Mouse (Mus musculus): ENCODE results near the gene Arhgap10.
"Not testable (repeated sequence)": the region's sequence is repeated elsewhere in the genome, so short reads cannot be mapped to it uniquely, and the experiment has no call there.

The Arhgap10 gene

DNA sequence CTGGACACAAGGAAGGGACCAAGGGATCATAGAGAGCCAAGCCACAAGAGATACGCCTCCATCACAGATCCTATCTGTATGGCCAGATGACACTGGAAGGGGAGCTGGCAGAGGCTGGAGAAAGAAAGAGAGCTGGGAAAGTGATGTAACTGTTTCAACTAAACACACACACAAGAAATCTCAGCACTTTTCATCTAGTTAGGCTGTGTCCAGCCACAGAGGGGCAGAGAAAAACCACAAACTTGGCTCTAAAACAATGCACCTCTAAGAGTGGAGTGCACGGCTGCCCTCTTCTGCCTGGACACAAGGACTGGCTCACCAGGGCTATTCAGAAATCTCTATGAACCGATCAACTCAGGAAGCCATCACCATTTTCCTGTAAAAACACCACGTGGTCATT lies 175.6 kb downstream of the Arhgap10 start:
- peak; percentile 73 for DNase-seq (ENCODE audit: low spot score)

DNA sequence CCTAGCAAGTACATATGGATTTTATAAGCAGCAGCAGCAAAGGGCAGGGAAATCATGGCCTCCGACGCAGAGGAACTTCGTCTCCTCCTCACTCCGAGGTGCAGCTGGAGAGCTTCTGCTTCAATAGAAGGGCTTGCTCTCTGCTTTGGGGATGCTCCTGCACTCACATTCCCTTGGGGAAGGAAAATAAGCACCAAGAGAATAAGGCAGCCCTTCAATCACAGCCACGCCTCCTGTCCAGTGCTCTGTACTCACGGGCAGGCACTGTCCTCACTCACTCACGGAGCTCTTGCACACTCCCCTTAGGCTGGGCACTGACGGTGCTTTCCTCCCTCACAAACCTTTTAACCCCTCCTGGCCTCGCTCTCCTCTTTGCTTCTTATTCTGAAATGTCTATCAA lies 176.4 kb downstream of the Arhgap10 start:
- no peak for DNase-seq (ENCODE audit: low spot score)

DNA sequence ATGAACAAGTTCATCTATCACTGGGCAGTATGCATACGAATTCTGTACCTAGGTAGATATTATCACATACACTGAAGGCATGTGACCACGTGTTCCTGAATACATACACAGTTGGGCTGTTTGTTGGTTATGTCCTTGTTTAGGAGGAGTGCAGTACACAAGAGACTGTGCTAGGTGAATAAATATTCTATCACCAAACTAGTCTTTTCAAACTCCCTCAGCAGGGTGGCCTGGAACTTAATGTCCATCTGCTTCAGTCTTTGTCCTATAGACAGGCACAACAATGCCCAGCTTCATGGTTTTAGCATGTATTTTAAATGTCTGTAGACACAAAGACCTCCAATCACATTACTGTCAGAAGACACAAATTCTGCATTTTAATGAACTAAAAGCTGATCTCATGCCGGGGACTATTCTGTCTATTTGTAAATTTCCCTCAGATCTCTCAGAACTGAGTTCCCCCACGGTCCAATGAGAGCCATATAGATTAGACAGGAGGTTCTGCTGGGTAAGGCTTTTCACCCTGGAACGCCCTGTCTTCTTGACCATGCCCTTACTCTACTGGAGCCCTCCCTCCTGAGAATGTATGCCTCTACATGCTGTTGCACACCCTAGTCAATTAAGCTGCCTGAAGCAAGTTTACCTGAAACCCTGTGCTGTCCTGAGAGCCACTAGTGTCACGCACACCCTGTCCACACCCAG lies 177.6 kb downstream of the Arhgap10 start:
- DNase-seq (ENCODE audit: low spot score) = no peak

DNA sequence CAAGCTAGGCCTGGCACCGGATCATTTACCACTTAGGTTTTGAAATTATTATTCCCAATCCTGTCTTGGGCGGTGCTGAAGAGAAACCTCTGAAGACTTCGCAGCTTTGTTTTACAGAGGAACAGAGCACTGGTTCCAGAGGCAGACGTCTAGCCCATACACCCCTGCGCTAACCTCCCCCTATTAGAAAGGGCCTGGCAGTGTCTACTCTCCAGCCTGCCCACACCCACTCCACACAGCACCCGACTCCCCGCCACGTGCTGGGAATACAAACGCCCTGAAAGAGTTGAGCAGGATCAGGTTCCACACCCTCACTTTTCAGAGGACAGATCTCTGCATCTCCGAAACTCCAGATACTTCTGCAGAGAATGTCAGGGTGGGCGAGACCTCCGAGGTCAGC lies 180.5 kb downstream of the Arhgap10 start:
- no peak for DNase-seq (ENCODE audit: low spot score)

DNA sequence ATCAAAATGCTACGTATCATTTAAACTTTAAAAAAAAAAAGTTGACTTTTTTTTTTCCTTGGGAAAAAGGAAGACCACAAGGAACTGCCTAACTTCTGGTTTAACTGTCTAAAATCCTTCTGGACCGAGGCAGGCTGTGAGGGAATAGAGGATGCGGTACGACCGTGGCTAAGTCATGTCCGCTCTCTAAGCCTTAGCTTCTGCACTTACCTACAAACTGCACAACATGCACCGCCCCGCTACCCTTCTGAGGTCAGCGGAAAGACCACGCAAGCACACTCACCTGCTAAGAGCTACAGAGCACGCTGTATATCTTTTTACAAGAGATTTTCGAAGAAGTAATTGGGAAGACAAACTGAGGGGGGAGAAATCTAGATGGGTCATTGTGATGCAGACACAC lies 186.6 kb downstream of the Arhgap10 start:
- no peak for DNase-seq (ENCODE audit: low spot score)

DNA sequence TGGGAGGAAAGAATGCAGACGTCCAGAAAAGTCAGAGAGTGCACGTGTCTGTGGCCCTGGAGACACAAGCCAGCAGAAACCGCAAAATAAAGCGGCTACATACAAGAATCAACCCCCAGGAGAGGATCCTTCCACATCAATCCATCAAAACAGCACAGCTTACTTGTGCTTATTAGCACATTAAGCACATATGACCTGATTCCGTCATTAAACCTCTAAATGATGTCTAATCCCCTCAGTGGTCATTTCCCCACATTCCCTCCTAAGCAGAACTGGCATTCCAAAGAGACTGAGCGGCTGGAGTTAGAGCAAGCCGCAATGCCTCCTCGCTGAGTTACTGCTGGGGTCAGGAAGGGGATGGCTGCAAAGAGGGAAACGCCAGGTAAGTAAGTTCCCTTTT lies 187.4 kb downstream of the Arhgap10 start:
- DNase-seq (ENCODE audit: low spot score) = no peak

DNA sequence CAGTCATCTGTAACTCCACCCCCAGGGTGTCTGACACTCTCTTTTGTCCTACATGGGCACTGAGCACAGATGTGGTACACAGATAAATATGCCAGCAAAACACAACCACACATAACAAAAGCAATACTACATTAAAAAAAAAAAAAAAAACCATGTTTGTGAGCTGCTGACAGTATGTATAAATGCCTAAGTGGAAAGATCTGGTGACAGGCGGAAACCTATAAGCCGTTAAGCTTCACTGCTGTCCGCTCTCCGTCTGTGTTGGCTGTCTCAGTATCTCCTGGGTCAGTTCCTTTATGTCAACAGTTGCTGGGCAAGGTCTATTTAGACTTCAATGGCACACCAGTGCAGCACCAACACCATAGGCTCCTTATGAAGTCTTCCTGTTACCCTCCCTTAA lies 188.0 kb downstream of the Arhgap10 start:
- DNase-seq (ENCODE audit: low spot score) = no peak

DNA sequence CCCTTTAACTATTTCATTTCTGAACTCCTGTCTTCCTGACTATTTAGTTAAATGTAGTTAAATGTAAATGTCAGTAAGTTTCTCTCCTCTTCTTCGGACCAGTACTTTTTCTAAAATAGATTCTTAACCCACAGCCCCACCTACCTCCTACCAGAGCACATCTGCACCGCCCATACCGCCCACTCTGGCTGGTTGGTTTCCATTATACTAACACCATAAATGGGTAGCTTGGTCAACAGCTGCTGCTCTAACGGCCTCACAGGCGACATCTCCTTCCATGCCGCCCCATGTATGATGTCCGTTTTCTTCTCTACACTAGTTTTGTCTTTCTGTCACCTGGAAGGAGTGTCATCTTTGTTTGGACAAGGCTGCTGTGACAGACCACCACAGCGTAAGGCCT lies 189.3 kb downstream of the Arhgap10 start:
- no peak for DNase-seq (ENCODE audit: low spot score)

DNA sequence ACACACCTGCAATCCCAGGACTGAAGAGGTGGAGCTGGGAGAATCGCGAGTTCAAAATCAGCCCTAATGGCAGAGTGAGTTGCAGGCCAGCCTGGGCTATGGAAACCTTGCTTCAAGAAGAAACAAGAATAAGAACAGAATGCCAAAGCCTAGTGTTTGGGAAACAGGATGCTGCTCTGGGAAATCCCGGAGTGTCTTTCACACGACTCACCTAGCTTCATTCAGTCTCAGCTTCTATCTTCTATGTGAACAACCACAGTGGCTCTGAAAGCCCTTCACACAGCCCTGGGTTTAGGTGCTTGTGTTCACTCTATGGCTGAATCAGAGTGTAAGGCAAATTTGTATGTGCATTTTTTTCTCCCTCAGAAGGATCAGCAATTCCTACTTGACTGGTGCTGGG lies 190.4 kb downstream of the Arhgap10 start:
- DNase-seq (ENCODE audit: low spot score) = no peak

DNA sequence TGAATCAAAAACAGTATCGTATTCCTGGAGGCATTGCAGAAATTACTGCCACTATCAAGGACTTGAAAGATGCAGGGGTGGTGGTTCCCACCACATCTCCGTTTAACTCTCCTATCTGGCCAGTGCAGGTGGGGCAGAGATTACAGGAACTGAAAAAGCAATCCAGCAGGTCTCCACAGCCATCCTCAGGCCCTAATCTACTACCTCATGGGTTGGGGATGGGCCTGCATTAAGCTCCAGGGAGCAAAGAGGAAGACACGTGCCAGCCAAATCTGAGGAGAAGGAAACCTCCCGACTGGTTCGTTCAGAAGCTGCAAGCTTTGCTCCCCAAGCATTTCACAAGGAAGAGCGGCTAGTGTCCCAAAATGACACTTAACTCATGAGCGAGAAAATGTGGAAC lies 195.0 kb downstream of the Arhgap10 start:
- not testable (repeated sequence) for DNase-seq (ENCODE audit: low spot score)

DNA sequence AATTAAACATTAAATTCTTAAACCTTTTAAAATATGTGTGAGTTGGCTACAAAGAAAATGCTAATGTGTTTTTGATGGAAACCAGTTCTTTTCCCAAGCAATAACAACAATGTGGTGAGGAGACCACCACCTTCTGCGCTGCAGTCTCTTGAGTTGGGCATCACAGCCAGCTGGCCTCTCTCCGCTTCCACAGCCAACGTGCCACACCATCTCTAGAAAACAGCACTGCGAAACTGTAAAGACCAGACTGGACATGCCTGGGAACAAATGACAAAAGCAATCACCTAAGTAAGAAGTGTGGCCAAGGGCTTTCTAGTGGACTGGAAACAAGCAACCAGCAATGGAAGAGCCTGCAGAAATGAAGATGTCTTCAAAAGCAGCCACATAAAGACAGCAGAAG lies 195.9 kb downstream of the Arhgap10 start:
- DNase-seq (ENCODE audit: low spot score) = no peak

DNA sequence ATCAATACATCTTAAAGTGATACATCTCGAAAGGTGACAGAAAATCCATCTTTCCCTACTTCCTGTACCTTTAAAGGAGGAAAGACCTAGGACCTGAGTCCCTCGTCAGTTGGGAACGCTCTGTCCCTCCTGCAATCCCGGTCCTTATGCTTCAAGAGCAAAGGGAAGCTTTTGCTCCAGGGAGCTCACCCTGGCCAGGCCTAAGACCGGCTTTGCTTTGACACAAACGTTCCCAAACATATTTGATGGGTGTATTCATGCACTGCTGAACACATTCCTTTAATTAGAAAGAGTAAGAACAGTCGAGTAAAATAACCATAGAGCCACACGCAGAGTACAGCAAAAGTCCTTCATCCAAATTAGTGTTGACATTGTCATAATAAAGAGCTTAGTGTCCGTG lies 199.2 kb downstream of the Arhgap10 start:
- DNase-seq (ENCODE audit: low spot score) = no peak

DNA sequence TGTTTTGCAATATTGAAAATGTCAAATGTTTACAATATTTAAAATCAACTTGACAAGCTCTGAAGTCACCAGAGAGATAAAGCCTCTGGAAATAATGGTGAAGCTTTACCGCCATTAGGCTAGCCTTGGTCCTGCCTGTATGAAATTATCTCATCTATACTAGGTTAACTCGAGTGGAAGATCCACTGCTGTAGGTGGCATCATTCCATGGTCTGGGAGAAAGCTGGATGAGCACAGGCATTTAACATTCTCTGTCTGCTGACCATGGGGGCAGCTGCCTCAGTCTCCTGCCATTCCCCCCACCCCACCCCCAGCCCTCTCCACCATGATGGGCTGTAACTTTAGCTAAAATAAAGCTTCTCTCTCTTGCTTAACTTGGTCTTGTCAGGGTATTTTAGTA lies 200.0 kb downstream of the Arhgap10 start:
- no peak for DNase-seq (ENCODE audit: low spot score)

DNA sequence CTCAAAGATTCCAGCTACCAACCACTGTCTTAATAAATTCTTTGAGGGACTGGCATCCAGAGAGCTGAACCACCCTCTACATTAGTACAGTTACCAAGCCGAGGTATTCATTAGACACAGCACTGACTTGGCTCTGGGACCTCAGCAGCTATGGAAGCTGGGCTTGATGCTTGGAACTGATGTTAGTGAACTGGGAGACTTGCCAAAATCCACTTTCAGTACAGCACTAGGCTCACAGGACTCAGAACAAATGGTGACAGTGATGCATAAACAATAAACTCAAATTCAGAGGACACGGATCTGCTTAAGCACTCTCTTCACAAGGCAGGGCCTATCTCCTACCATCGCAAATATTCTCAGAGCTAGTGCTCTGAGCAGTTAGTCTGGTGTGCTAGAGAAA lies 204.8 kb downstream of the Arhgap10 start:
- DNase-seq (ENCODE audit: low spot score) = peak; percentile 39

DNA sequence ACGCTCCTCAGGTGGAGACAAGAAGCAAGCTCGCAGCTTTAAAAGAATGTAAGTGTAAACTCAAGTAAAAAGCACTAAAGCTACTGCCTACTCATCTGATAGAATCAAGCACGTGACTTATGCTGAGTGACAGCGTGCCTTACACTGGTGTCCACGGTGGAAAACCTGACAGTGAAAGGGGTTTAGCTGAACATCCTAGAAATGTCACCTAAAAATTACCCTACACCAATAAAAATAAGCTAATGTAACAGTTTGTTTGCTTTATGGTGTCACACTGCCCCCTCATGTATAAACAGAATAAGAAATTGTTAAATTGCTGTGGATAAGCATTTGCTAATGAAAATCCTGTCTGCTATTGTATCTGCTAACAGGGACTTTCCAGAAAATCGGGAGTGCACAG lies 206.0 kb downstream of the Arhgap10 start:
- DNase-seq (ENCODE audit: low spot score) = peak; percentile 16

DNA sequence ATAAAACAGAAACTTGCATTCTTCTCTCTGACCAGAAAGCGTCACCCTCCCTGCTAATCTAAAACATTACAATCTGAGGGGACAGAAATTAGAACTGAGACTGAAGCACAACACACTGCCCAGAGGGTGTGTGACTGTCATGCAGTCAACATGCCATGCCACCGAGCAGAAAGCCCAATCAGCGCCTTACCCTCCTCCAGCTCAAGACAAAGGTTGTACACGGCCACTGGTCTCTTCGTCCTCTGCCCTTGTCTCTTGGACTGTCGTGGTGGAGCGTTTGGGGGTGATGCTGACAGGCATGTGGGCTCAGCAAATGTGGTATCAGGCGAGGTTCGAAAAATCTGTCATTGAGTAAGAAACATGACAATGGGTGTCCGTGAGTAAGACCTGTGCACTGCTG lies 207.2 kb downstream of the Arhgap10 start:
- no peak for DNase-seq (ENCODE audit: low spot score)

DNA sequence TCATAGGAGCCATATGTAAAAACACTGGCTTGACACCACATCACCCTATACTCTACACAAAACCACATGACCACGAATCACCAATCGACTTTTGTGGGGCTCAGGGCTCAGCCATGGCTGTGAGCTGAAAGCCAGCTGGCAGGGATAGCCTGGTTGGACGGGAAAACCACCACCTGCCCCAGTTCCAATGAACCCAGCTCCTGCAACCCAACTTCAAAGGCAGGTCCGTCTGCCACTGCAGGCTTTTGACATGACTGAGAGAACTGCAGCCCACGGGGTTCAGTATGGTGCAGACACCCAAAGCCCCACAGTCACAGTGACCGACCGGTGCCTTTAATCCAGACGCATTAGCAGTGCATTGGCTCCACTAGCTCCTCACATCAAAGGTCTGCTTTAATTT lies 207.7 kb downstream of the Arhgap10 start:
- no peak for DNase-seq (ENCODE audit: low spot score)

DNA sequence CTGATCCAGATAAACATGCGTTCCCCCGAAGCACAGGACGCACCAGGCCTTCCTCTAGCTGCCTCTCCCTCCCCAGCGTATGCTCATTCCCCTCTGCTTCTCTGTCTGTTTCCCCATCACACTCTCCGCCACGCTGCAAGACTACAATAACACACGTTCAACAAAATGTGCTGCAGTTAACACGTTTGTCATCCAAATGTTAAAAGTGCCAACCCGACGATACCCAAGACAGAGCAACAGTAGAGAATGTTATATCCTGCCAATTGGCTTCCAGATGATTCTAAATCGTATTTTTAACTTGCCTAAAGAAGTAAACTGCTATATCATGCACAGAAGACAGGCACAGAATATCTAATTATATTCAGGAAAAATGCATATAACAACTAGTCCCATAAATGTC lies 223.2 kb downstream of the Arhgap10 start:
- no peak for DNase-seq (ENCODE audit: low spot score)

DNA sequence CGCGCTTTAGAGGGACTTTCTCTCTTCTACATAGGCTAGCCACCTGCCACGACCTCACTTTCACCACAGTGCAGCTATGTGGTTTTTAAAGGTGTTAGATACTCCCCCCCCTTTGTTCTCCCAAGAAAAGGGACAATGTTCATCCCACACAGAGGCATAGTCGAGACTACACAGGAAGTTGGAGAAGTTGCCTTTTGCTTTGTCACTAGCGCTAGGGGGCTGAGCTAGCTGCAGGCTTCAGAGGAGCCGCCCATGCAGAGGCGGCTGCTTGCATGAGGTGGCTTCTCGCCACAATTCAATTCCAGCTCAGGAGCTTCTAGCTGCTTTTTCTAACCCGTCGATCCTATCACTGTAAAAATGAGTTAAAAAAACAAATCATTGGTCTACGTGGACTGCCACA lies 225.1 kb downstream of the Arhgap10 start:
- DNase-seq (ENCODE audit: low spot score) = no peak

DNA sequence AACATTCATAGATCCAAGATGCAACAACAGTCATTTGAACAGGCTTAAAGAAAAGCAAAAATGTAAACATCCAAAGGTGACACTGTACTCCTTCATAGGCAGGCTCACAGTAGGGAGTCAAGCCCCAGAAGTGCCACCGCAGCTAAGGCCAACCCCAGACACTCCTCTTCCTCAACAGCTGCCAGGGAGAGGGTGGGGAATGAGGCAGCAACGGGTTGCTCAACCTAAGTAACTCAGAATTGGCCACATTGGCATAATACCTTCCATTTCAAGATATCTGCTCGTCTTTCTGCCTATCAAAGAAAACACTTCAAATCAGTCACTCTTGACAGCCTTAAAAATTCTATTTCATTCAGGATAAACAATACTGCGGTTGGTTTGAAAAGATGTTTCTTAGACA lies 225.6 kb downstream of the Arhgap10 start:
- no peak for DNase-seq (ENCODE audit: low spot score)

DNA sequence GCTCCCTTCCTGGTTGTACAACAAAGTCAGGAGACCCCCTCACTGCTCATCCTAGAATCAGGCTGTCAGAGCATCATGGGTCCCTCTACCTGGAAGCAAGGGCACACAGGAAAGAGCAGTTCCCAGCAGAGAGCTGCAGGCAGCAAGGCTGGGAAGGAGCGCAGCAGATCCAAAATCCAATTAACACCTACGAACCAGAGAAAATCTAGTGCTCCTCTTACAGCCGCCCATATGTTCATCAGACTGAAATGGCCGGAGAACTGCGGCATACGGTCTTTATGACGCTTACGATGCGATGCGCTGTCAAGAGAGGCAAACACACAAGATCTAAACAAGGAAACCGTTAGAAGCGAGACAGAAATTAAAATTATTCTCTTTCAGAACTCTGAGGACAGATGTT lies 229.3 kb downstream of the Arhgap10 start:
- no peak for DNase-seq (ENCODE audit: low spot score)

DNA sequence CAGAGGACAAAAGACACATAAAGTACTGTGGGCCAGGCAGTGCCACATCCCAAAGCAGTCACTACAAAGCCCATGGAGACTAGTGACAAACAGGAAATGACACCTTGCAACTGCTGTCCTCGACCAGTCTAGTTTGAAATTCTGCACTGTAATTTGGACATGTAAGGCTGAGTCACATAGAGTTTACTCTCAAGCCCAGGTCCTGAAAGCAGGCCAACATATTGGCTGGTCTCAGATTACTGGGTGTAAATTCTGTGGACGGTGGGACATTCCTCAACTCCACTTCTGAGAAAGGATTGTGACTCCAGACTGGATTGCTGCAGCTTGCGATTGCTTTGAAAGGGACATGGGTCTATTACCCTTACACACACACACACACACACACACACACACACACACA lies 229.7 kb downstream of the Arhgap10 start:
- peak; percentile 8 for DNase-seq (ENCODE audit: low spot score)

DNA sequence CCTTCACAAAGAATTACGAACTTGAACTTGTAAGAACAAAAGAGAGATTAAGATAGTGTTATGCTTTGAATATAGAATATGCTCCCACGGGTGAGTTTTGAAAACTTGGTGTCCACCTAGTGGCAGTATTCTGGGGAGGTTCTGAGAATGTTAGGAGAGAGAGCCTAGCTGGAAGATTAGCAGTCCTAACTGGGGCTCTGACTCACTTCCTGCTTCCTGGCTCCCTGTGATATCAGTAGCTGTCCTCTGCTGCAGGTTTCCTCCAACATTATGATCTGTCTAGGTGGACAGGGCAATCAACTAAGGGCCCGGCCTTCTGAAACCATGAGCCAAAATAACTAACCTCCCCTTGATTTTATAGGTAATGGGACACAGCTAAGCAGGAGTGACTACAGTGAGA lies 233.3 kb downstream of the Arhgap10 start:
- no peak for DNase-seq (ENCODE audit: low spot score)

DNA sequence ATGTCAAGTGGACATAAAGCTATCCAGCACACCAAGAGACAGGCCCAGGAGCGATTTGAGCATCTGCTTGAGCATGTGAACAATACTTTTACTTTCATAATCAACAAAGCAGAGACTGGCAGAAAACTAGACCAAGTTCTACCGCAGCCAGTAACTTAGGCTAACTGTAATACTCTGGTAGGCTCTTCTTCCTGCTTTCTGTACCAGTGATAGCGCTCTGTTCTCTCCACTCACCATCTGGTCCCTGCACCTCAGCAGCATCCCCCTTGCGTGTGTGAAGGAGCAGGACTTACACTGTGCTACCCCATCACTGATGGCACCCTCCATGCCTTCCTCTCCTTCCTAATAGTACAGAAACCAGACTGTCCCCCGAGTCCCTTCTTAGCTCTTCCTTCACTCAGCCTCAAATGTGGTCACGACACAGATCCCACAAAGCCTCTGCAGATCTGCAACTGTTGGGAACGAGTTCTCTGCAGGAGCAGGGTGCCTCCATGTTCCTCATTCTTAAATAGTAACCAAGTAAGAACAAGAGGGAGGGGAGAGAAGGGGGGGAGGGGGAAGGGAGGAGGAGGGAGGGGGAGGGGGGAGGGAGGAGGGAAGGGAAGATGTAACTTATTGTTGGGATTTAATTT lies 235.0 kb downstream of the Arhgap10 start:
- DNase-seq (ENCODE audit: low spot score) = no peak
